Mouse (Mus musculus) embryo, embryonic 9.5 days (tissue): ENCODE data around the gene Olfr128.
"Not testable (repeated sequence)": the region's sequence is repeated elsewhere in the genome, so short reads cannot be mapped to it uniquely, and the experiment has no call there.

Experiments
- DNase-seq: peaks from one replicate; pipeline ENCODE4 v3.0.0-alpha.2; 2017; ENCODE audit errors: extremely low spot score

The Olfr128 gene

DNA sequence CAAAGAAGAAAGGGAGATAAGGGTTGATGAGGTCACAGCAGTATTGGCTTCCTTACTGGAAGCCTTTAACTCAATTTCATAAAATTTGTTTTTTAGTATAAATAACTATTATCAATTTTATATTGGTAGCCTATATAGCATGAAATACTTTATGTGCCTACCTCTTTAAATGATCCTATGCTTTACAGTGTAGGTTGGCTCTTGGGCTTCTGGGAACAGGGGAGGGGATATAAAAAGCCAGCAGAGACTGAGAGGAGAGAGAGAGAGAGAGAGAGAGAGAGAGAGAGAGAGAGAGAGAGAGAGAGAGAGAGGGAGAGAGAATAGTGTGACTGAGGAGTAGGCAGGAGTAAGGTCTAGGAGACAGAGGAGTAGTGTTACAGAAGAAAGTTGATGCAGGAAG is at the start of gene Olfr128:
TSS of gene Olfr128 (plus strand) at position 301 of the 400 bp plus-strand sequence.
- no peak for DNase-seq

DNA sequence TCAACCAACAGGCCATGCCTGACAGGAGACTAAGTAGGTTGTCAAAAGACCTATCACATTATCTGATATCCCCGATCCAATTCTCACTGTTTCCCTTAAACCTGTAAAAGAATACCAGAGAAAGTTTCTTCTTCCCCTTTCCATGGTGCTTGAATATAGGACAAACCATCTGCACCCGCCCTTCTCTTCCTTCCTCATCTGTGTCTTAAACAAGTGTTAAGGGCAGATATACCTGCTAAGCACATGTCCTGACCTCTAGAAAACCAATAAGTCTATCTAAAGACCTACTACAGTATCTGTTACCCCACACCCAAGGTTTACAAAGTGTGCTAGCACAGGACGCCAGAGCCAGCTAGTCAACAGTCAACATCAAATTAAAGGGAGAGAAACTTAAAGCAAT is 46.5 kb upstream of the Olfr128 start:
- no peak for DNase-seq

DNA sequence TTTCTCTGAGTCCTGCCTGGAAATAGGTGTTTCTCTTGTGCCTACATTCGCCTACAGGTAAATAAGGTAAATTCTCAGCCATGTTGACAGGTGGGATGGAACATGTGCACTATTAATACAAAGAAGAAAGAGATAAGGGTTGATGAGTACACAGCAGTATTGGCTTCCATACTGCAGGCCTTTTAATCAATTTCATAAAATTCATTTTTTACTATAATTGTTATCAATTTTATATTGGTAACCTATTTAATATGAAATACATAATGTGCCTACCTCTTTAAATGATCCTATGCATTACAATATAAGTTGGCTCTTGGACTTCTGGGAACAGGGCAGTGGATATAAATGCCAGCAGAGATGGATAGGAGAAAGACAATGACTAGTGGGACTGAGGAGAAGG is 20.2 kb upstream of the Olfr128 start, which contains the start of gene Olfr127:
TSS of gene Olfr127 (plus strand) at position 301 of the 400 bp plus-strand sequence.
- DNase-seq, result no peak

DNA sequence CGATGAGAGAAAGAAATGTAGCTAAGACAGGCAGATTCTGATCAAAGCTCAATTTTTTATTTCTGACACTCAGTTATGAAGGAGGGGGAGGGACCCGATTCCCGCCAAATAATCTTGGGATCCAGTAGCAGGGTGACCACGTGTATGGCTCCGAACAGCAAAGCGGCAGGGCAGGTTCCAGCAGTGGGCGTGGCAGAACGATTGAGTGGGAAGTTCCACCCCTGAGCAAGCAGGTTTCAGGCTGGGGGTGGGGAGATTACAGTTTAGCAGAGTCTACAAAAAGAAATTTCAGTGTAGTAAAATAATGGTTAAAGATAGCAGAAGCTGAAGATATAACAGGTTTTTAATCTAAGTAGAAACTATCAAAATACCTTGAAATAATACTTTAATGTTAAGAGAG is 13.5 kb upstream of the Olfr128 start:
- not testable (repeated sequence) for DNase-seq

DNA sequence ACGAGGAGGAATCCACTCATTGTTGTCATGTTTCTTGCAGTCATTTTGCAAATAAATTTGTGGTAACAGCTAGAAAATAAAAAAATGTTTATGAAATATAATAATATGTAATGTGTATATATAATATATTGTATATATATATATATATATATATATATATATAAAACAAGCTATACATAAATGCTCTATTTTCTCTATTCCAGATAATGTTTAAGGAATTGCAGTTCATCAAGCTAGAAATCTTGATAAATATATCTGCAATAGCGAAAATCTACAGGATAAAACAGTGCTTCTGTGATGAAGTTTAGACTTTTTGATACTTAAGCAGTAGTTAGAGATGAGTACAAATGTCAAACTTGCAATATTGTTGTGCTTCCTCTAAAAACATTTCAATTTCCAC is 32.6 kb downstream of the Olfr128 start, which contains the start of gene Olfr761:
TSS of gene Olfr761 (minus strand) at position 101 of the 400 bp plus-strand sequence.
- no peak for DNase-seq

DNA sequence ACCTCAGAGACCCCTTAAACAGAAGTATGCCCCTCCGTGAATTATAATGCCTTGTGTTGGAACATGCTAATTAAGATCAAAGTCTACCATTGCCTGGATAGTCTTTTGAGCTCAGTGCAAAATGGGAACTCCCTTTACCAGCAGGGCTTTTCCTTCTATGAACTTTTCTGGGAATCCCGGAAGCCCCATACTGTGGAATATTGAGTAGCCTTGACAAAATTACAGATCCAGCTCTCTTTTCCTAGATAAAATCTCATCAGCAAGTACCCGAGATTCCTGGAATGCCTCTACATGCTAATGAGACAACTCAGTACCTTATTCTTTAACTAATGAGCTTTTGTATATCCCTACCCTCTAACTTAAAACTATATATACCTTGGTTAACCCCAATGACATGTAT is 53.2 kb downstream of the Olfr128 start:
- DNase-seq, result no peak
